Mouse (Mus musculus) midbrain, postnatal 0 days (tissue): Measurements from ENCODE around the gene Car5a. TPM values are rescaled to one million over a fixed set of nuclear protein-coding genes. Genes with fewer than 3 reads are reported as not detected.
A peak's percentile ranks its signal among the peaks of the same experiment; 100 is the strongest.

ENCODE experiments used
- ATAC-seq: fragments of 200-750 bp; cut with Nextera tagmentation; 2 replicates; pipeline ENCODE4 v1.8.0; 2017; ENCODE audit warnings: moderate number of reproducible peaks, mild to moderate bottlenecking, moderate TSS enrichment, moderate library complexity; ENCODE audit not compliant: low FRiP score
- DNase-seq: peaks from one replicate; pipeline ENCODE4 v3.0.0-alpha.2; 2015; ENCODE audit warnings: low spot score
- H3K27ac ChIP-seq: fragments of 300-500 bp; sonication (generic); 2 replicates; pipeline ENCODE4 v1.5.1; 2014; ENCODE audit warnings: low read depth, mild to moderate bottlenecking, low read length, mixed read lengths
- H3K27me3 ChIP-seq: fragments of 300-500 bp; sonication (generic); 2 replicates; pipeline ENCODE4 v1.6.1; 2014; ENCODE audit warnings: low read length, control low read depth, mixed read lengths; ENCODE audit not compliant: insufficient read depth
- H3K36me3 ChIP-seq: fragments of 300-500 bp; sonication (generic); 2 replicates; pipeline ENCODE4 v1.6.1; 2014; ENCODE audit warnings: low read length, control low read depth, mixed read lengths; ENCODE audit not compliant: insufficient read depth
- H3K4me1 ChIP-seq: fragments of 300-500 bp; sonication (generic); 2 replicates; pipeline ENCODE4 v1.6.1; 2014; ENCODE audit warnings: mild to moderate bottlenecking, control low read depth, antibody characterized with exemption, low read length, mixed read lengths; ENCODE audit not compliant: insufficient read depth
- H3K4me2 ChIP-seq: fragments of 300-500 bp; sonication (generic); 2 replicates; pipeline ENCODE4 v1.6.1; 2014; ENCODE audit warnings: low read depth, mild to moderate bottlenecking, low read length, mixed read lengths; ENCODE audit not compliant: poor library complexity, severe bottlenecking
- H3K4me3 ChIP-seq: fragments of 300-500 bp; sonication (generic); 2 replicates; pipeline ENCODE4 v1.5.1; 2014; ENCODE audit warnings: low read depth, mild to moderate bottlenecking, low read length, moderate library complexity
- H3K9ac ChIP-seq: fragments of 300-500 bp; sonication (generic); replicated peaks from 2 replicates; pipeline ENCODE4 v1.6.1; 2014; ENCODE audit warnings: mild to moderate bottlenecking, low read length, moderate library complexity, mixed read lengths; ENCODE audit not compliant: poor library complexity, severe bottlenecking
- H3K9me3 ChIP-seq: fragments of 300-500 bp; sonication (generic); 2 replicates; pipeline ENCODE4 v1.6.1; 2016; ENCODE audit warnings: low read length, control low read depth
- CTCF ChIP-seq: IDR thresholded peaks from 2 replicates; pipeline ENCODE4 v1.5.1; 2016; ENCODE audit warnings: antibody characterized with exemption, mild to moderate bottlenecking
- WGBS: fragments of 180-500 bp; shearing (Covaris S2); extraction: QIAGEN DNeasy Blood & Tissue Kit; methylation state at CpG from one replicate; pipeline ENCODE4 v1.1.7; 2014; 5-methylcytosine and 5-hydroxymethylcytosine counted together
- polyA plus RNA-seq: library from polyadenylated mRNA; unstranded; fragments of >200 nt; fragmentation: Nextera tagmentation; extraction: Ambion mirVana; gene quantifications from 2 replicates; pipeline ENCODE4 v1.2.1, GENCODE M21; 2015
- total RNA-seq: library from RNA; depleted of rRNA; stranded (reverse); fragments of >200 nt; gene quantifications from 2 replicates; pipeline ENCODE4 v1.2.3, GENCODE M21; 2014

Gene Car5a
- total and polyA plus RNA-seq, 2 experiments from 2014 or later = 0.22 TPM; not detected in 1

DNA sequence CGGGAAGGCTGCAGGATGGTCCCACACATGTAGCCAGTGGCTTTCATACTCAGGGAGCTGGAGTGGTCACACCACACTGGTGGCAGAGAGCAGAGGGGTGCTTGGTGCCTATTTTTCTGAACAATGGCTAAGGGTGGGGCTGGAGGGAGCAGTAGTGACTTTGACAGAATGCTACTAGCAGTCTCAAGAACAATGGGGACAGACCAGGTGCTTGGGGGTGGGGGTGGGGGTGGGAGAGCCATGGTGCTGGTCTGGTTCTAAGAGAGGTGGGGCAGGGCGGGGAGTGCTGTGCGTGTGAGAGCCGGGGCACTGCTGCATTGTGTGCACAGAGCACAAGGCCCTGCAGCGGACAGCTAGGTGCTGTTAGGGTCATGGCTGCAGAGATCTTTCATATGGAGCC lies 62.8 kb downstream of the Car5a start:
- WGBS = 87% methylated on average over 5 of the region's 5 CpGs
- peaks cover 54% of the 10 kb centered on the region for H3K36me3 ChIP-seq

DNA sequence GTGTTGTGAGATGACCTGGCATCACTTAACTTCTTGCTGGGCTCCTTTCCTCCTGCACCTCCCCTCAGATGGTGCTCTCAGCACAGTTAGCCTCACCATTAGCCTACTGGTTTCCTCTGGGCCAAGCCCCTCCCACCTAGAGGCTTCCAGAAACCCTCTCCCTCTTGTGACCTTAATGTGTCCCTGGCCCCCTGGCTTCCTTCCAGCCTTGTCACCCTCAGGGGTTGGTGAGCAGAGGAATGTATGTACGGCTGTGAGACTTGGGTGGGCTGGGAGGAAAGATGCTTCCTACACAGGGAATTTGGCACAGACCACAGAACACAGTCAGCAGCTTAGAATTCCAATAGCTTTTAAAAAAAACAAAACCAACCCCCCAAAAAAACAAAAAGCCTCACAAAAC lies 63.9 kb downstream of the Car5a start:
- H3K27ac ChIP-seq = no peak overlapping the region
- TF ChIP-seq CTCF = no peak
- H3K4me2 ChIP-seq = no peak overlapping the region
- H3K4me1 ChIP-seq = no peaks in the 10 kb centered on the region
- H3K9ac ChIP-seq = no peak overlapping the region
- ATAC-seq (no peak), DNase-seq (no peak)
- 94% methylated on average over 1 of the region's 1 CpGs for WGBS
- H3K36me3 ChIP-seq = peaks cover 44% of the 10 kb centered on the region
- no peak overlapping the region for H3K4me3 ChIP-seq
- H3K9me3 ChIP-seq = no peaks in the 10 kb centered on the region
- H3K27me3 ChIP-seq = no peaks in the 10 kb centered on the region

More for the DNA sequence above, 62.8 kb downstream of the Car5a start:
- no peak overlapping the region for H3K4me3 ChIP-seq
- ATAC-seq (0 out of 2 replicates have a peak, but pooled peaks have one; percentile 6), DNase-seq (no peak)
- no peak overlapping the region for H3K4me2 ChIP-seq
- no peaks in the 10 kb centered on the region for H3K4me1 ChIP-seq
- no peak overlapping the region for H3K27ac ChIP-seq
- H3K9ac ChIP-seq = no peak overlapping the region
- no peak for TF ChIP-seq CTCF
- H3K27me3 ChIP-seq = no peaks in the 10 kb centered on the region
- H3K9me3 ChIP-seq = no peaks in the 10 kb centered on the region

- Histone ChIP-seq H3K4me1 (no peaks in the 10 kb centered on the region), H3K27me3 (no peaks in the 10 kb centered on the region), H3K4me2 (no peak overlapping the region), H3K4me3 (no peak overlapping the region), H3K27ac (no peak overlapping the region), H3K9me3 (no peaks in the 10 kb centered on the region), H3K36me3 (peaks cover 35% of the 10 kb centered on the region), H3K9ac (no peak overlapping the region)
- ATAC-seq (no peak), DNase-seq (no peak)
- 80% methylated on average over 3 of the region's 3 CpGs for WGBS
- no peak for TF ChIP-seq CTCF
Measured at GRCm38 (mm10) chr8:121879712-121880111, 65.0 kb downstream of the Car5a start.

DNA sequence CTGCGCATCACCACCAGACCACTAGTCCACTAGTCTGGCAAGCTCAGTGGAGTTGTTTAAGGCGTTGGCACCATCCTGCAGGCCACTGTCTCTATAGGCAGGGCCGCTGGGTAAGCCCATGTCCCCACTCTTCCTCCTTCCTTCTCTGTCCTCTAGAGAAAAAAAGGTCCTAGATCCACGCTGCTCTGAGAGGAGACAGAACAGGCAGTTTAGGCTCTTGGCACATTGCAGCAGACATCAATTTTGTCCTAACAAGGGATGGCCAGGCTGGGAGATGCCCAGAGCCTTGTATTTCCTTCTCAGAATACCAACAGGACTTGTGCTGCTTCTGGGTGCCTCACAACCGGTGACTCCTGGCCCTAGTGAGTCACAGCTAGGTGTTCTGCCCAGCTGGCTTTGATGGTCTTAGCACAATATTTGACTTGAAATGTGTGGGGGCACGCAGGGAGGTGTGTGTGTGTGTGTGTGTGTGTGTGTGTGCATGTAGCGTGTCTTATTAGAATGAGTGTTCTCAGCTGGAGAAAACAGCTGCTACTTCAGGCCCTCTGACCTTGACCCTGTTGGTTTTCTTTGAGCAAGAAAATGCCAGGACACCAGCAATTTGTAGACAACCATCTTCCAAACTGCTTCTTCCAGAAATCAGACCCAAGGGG lies 66.8 kb downstream of the Car5a start:
- 90% methylated on average over 7 of the region's 7 CpGs for WGBS

DNA sequence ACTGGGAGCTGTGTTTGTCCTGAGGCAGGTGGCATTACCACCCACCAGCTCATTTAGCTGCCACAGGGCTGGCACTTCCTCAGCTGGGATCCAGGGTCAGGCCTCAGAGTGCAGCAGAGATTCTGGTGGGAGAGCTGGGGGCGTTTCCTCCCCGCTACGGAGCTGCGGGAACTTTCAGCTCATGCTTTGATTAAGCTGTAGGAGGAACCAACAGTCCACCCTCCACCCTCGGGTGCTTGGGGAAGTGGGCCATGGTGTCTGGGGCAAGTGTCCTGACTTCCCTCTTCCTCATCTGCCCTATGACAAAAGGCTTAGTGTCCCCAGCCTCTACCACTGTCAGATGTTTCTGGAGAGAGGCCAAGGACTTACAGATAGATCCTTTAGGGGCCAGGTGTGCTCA lies 67.5 kb downstream of the Car5a start:
- H3K27ac ChIP-seq = no peak overlapping the region
- TF ChIP-seq CTCF = no peak

More for the DNA sequence above, 66.8 kb downstream of the Car5a start:
- no peak for TF ChIP-seq CTCF
- Histone ChIP-seq H3K36me3 (peaks cover 20% of the 10 kb centered on the region), H3K4me3 (no peak overlapping the region), H3K4me2 (no peak overlapping the region), H3K27me3 (no peaks in the 10 kb centered on the region), H3K4me1 (no peaks in the 10 kb centered on the region), H3K9me3 (no peaks in the 10 kb centered on the region), H3K9ac (no peak overlapping the region), H3K27ac (no peak overlapping the region)
- DNase-seq (no peak), ATAC-seq (no peak)

DNA sequence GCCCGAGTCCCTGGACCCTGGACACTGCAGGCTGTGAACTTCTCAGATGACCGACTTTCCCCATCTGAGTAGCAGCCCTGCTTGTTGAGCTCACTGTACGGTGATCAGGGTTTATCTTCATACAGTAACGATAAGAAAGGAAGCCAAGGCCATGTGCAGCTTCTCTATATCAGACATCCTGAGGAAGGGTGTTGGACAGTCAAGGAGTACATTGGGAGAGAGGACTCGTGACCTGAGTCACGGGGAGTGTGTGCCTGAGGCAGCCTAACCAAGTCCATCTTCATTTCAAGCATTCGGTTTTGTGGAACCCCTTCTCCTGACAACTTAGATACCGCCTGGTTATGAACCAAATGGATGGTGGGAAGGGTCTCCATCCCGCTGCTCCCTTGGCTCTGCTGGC lies 69.2 kb downstream of the Car5a start:
- 85% methylated on average over 9 of the region's 9 CpGs for WGBS
- no peak for DNase-seq
- ATAC-seq = no peak
- H3K4me2 ChIP-seq = no peak overlapping the region
- no peaks in the 10 kb centered on the region for H3K27me3 ChIP-seq
- H3K9me3 ChIP-seq = no peaks in the 10 kb centered on the region
- TF ChIP-seq CTCF = no peak
- H3K4me3 ChIP-seq = no peak overlapping the region
- no peak overlapping the region for H3K27ac ChIP-seq
- no peak overlapping the region for H3K9ac ChIP-seq
- peaks cover 4% of the 10 kb centered on the region; the same call in 1 of the 2 replicates for H3K36me3 ChIP-seq
- H3K4me1 ChIP-seq = peaks cover 7% of the 10 kb centered on the region; the same call in 1 of the 2 replicates

More for the DNA sequence above, 67.5 kb downstream of the Car5a start:
- H3K4me3 ChIP-seq = no peak overlapping the region
- no peak for ATAC-seq
- no peaks in the 10 kb centered on the region for H3K27me3 ChIP-seq
- H3K4me2 ChIP-seq = no peak overlapping the region
- no peak for DNase-seq
- peaks cover 15% of the 10 kb centered on the region for H3K36me3 ChIP-seq
- H3K4me1 ChIP-seq = peaks cover 3% of the 10 kb centered on the region; the same call in 1 of the 2 replicates
- WGBS = 75% methylated on average over 5 of the region's 5 CpGs
- H3K9ac ChIP-seq = no peak overlapping the region
- H3K9me3 ChIP-seq = no peaks in the 10 kb centered on the region
